Mouse (Mus musculus) splenic B cell, adult 2 months (primary cell): ENCODE data around the gene Slc16a6.
A peak's percentile ranks its signal among the peaks of the same experiment; 100 is the strongest.
"Not testable (repeated sequence)": the region's sequence is repeated elsewhere in the genome, so short reads cannot be mapped to it uniquely, and the experiment has no call there.

ENCODE experiments used
- DNase-seq: peaks from one replicate; pipeline ENCODE4 v3.0.0-alpha.2; 2011; ENCODE audit warnings: low read depth, low spot score
- H3K27me3 ChIP-seq: 2 replicates; pipeline ENCODE4 v1.6.1; 2012; ENCODE audit warnings: mild to moderate bottlenecking, low read length, moderate library complexity, mixed read lengths; ENCODE audit not compliant: control insufficient read depth, poor library complexity, insufficient read depth, severe bottlenecking
- H3K36me3 ChIP-seq: 2 replicates; pipeline ENCODE4 v1.6.1; 2012; ENCODE audit warnings: mild to moderate bottlenecking, low read length, moderate library complexity, mixed read lengths; ENCODE audit not compliant: control insufficient read depth, poor library complexity, insufficient read depth, severe bottlenecking

Gene Slc16a6

GRCm38 (mm10) chr11:109494890-109495770 lies 21.7 kb upstream of the Slc16a6 start:
- Histone ChIP-seq H3K36me3 (no peaks in the 10 kb centered on the region), H3K27me3 (no peaks in the 10 kb centered on the region)
- DNase-seq = peak; percentile 79

- H3K36me3 ChIP-seq, H3K27me3 ChIP-seq, DNase-seq: not testable (repeated sequence)
These were observed 19.6 kb upstream of the Slc16a6 start for GRCm38 (mm10) chr11:109492847-109493464.

- no peak for DNase-seq
- Histone ChIP-seq H3K27me3 (no peaks in the 10 kb centered on the region), H3K36me3 (no peaks in the 10 kb centered on the region)
These were observed 18.4 kb upstream of the Slc16a6 start for GRCm38 (mm10) chr11:109491844-109492243.

- DNase-seq = no peak
- no peaks in the 10 kb centered on the region for H3K27me3 ChIP-seq
- H3K36me3 ChIP-seq = no peaks in the 10 kb centered on the region
These were observed 16.4 kb upstream of the Slc16a6 start for GRCm38 (mm10) chr11:109489763-109490162.

- Histone ChIP-seq H3K36me3 (no peaks in the 10 kb centered on the region), H3K27me3 (no peaks in the 10 kb centered on the region)
- no peak for DNase-seq
These were observed 14.7 kb upstream of the Slc16a6 start for GRCm38 (mm10) chr11:109487991-109488684.

- Histone ChIP-seq H3K36me3 (no peaks in the 10 kb centered on the region), H3K27me3 (no peaks in the 10 kb centered on the region)
- no peak for DNase-seq
These were observed 13.7 kb upstream of the Slc16a6 start for GRCm38 (mm10) chr11:109487111-109487510.

GRCm38 (mm10) chr11:109485398-109486045 lies 12.1 kb upstream of the Slc16a6 start:
- H3K27me3 ChIP-seq = no peaks in the 10 kb centered on the region
- no peak for DNase-seq
- no peaks in the 10 kb centered on the region for H3K36me3 ChIP-seq

GRCm38 (mm10) chr11:109480440-109480839 lies 7.0 kb upstream of the Slc16a6 start:
- no peak for DNase-seq
- no peaks in the 10 kb centered on the region for H3K36me3 ChIP-seq
- H3K27me3 ChIP-seq = no peaks in the 10 kb centered on the region

- no peaks in the 10 kb centered on the region for H3K36me3 ChIP-seq
- DNase-seq = peak; percentile 73
These were observed 6.3 kb upstream of the Slc16a6 start for GRCm38 (mm10) chr11:109479575-109480285.

GRCm38 (mm10) chr11:109477606-109478380 lies 4.4 kb upstream of the Slc16a6 start:
- Histone ChIP-seq H3K27me3 (no peaks in the 10 kb centered on the region), H3K36me3 (no peaks in the 10 kb centered on the region)
- no peak for DNase-seq

More at GRCm38 (mm10) chr11:109479575-109480285, 6.3 kb upstream of the Slc16a6 start:
- H3K27me3 ChIP-seq = no peaks in the 10 kb centered on the region

GRCm38 (mm10) chr11:109476653-109477052 lies 3.3 kb upstream of the Slc16a6 start:
- Histone ChIP-seq H3K36me3 (no peaks in the 10 kb centered on the region), H3K27me3 (no peaks in the 10 kb centered on the region)

GRCm38 (mm10) chr11:109476241-109476640 lies 2.8 kb upstream of the Slc16a6 start:
- Histone ChIP-seq H3K27me3 (no peaks in the 10 kb centered on the region), H3K36me3 (no peaks in the 10 kb centered on the region)
- no peak for DNase-seq

More at GRCm38 (mm10) chr11:109476653-109477052, 3.3 kb upstream of the Slc16a6 start:
- DNase-seq = peak; percentile 39

- Histone ChIP-seq H3K36me3 (no peaks in the 10 kb centered on the region), H3K27me3 (no peaks in the 10 kb centered on the region)
- DNase-seq = no peak
These were observed 2.3 kb upstream of the Slc16a6 start for GRCm38 (mm10) chr11:109475717-109476116.
